Mouse (Mus musculus) megakaryocyte, embryonic 14.5 days (primary cell): ENCODE data around the gene Mast4. TPM values are rescaled to one million over a fixed set of nuclear protein-coding genes. Genes with fewer than 3 reads are reported as not detected.

Experiments
- H3K27me3 ChIP-seq: replicated peaks from 2 replicates; pipeline ENCODE3; 2012; ENCODE audit warnings: inconsistent platforms
- H3K36me3 ChIP-seq: replicated peaks from 2 replicates; pipeline ENCODE3; 2012; ENCODE audit warnings: low read length, inconsistent platforms, mixed read lengths
- H3K4me1 ChIP-seq: 2 replicates; pipeline ENCODE4 v1.6.1; 2012; ENCODE audit warnings: inconsistent platforms
- H3K4me3 ChIP-seq: replicated peaks from 2 replicates; pipeline ENCODE3; 2012; ENCODE audit warnings: moderate library complexity, mild to moderate bottlenecking, inconsistent platforms
- H3K9me3 ChIP-seq: 2 replicates; pipeline ENCODE4 v1.6.1; 2012; ENCODE audit warnings: inconsistent platforms
- FLI1 ChIP-seq: IDR thresholded peaks from 2 replicates; pipeline ENCODE4 v1.6.1; 2012; ENCODE audit warnings: low read length, inconsistent platforms, mixed read lengths
- GATA1 ChIP-seq: IDR thresholded peaks from 3 replicates; pipeline ENCODE4 v1.6.1; 2012; ENCODE audit warnings: mixed read lengths, low read length, inconsistent platforms, borderline replicate concordance
- polyA plus RNA-seq: library from polyadenylated mRNA; stranded (reverse); fragments of >175 nt; gene quantifications from 2 replicates; pipeline ENCODE4 v1.2.3, GENCODE M21; 2012; ENCODE audit warnings: low replicate concordance; ENCODE audit not compliant: insufficient read depth

Gene Mast4
- polyA plus RNA-seq, 1 experiment: 3.5 TPM

DNA sequence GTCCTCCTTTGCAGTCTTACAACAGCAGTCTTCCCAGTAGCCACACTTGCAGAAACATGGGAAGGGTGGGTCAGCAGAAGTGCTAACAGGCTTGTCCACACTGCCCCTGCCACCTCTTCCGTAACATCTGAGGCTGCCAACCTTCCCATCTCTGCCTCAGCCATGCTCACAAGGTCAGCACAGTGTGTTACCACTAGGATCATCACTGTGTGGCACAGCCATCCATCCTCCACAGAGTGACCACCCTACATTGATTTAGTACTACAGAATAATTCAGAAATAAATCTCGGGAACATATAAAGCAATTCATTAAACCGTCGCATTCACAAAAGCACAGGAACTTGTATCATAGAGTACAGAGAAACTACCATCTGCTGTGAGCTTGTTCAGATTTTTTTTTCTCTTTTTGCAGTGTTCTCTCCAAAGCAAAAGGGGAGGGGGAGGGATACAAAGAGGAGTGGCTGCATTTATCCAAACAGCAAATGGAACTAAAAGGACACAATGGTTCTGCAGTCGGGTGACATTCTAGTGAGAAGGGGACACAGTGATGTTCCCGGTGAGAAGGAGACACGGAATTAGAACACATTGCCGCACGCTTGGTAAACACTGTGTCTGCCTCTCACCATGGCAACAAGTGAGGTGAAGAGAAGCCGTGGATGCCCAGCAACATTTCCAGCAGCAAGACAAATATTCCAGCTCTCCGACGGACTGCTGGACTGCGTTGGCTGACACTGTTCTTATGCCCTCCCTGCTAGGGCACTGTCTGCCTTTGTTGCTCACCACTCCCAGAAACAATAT is 388.1 kb downstream of the Mast4 start:
- no peaks in the 10 kb centered on the region for H3K4me1 ChIP-seq
- H3K9me3 ChIP-seq: no peaks in the 10 kb centered on the region
- H3K27me3 ChIP-seq: peaks cover 10% of the 10 kb centered on the region
- H3K4me3 ChIP-seq: no peak overlapping the region
- TF ChIP-seq FLI1 (no peak), GATA1 (no peak)
- H3K36me3 ChIP-seq: no peaks in the 10 kb centered on the region

DNA sequence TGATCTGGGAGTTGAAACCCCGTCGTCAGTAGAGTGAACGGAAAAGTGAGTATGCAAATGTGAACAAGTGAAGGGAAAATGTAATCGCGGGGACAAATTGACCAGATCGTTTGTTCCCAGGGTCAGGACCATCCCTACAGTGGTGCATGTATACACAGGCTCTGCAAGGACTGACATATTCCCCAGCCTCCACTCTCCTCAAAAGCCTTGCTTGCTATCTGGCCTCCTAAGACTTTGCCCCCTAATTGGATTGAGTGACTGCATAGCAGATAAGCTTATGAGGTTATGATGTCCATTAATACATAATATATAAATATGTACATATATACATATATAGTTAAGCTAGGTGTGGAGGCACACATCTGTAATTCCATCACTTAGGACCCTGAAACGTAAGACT is 388.8 kb downstream of the Mast4 start:
- Histone ChIP-seq H3K4me3 (no peak overlapping the region), H3K36me3 (no peaks in the 10 kb centered on the region), H3K4me1 (no peaks in the 10 kb centered on the region), H3K9me3 (no peaks in the 10 kb centered on the region), H3K27me3 (peaks cover 10% of the 10 kb centered on the region)
- TF ChIP-seq GATA1 (no peak), FLI1 (no peak)

DNA sequence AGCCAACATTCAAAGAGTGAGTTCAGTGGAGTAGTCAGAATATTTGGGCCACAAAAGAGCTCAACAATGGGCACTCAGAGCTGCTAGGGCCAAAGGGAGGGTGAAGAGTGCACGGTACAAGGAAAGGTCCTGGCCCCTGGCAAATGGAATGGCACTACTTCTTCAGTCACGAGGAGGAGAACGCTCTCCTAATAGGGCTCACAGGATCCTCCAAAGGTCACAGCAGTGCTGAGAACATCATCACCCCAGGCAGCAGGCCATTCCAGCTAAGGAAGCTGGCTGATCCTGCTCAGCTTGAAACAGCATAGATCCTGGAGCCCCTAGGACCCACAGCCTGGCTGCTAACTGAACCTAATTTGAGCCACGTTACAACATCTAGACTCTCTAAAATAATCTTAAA is 389.8 kb downstream of the Mast4 start:
- no peaks in the 10 kb centered on the region for H3K36me3 ChIP-seq
- TF ChIP-seq GATA1 (no peak), FLI1 (no peak)
- H3K27me3 ChIP-seq: peaks cover 13% of the 10 kb centered on the region
- H3K4me3 ChIP-seq: no peak overlapping the region
- H3K9me3 ChIP-seq: no peaks in the 10 kb centered on the region
- H3K4me1 ChIP-seq: no peaks in the 10 kb centered on the region

DNA sequence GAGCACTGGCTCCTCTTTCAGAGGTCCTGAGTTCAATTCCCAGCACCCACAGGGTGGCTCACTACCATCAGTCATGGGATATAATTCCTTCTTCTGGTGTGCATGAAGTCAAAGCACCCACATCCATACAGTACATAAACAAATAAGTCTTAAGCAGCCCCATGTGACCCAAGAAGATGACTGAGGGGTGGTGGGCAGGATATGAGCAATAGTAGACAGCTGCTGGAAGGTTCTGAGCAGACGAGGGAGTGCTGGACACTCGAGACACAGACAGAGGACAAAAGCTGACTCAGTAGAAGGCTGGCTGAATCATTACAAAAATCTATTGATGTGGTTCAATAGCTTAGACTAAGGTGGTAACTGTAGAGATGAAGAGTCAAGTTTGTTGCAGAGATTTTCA is 391.7 kb downstream of the Mast4 start:
- H3K9me3 ChIP-seq: no peaks in the 10 kb centered on the region
- H3K4me3 ChIP-seq: no peak overlapping the region
- H3K36me3 ChIP-seq: no peaks in the 10 kb centered on the region
- H3K4me1 ChIP-seq: no peaks in the 10 kb centered on the region
- no peak for TF ChIP-seq GATA1
- no peak for TF ChIP-seq FLI1
- H3K27me3 ChIP-seq: peaks cover 13% of the 10 kb centered on the region

DNA sequence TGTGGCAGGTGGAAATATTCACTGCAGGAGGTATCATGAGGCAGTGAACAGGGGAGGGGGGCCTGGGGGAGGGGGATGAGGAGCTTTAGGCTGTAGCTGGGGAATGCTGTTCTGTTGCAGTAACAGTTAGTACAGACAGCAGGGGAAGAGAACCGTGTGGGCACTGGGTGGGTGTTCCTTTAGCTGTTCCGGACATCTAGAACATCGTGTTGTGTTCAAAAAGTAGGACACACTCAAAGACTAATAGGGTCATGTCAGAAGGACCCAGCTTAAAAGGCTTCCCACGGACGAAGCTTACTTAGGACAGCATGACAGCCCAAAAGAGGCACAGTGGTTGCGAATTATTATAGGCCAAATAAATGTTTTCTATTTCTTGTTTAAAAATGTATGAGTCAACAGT is 393.8 kb downstream of the Mast4 start:
- Histone ChIP-seq H3K36me3 (no peaks in the 10 kb centered on the region), H3K27me3 (peaks cover 7% of the 10 kb centered on the region), H3K4me3 (no peak overlapping the region), H3K9me3 (no peaks in the 10 kb centered on the region), H3K4me1 (peaks cover 5% of the 10 kb centered on the region)
- TF ChIP-seq GATA1: no peak
- TF ChIP-seq FLI1: no peak

DNA sequence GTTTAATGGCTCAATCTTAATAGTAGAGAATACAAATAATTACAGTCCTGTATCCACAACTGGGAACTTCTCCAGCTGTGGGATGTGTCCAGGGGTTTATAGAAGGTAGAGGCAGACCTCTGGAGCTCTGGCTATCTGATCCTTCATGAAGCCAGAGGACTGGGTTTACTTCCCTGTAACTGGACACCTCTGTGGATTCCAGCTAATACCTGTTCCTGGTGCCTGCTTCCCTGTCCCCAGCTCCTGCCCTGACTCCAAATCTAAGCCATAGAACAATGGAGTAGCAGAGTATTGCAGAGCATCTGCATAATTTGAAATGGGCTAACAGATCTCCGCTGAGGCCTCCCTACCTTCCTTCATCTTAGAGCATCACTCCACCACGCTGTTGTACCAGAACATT is 398.1 kb downstream of the Mast4 start:
- Histone ChIP-seq H3K9me3 (no peaks in the 10 kb centered on the region), H3K4me3 (no peak overlapping the region), H3K36me3 (no peaks in the 10 kb centered on the region), H3K4me1 (peaks cover 5% of the 10 kb centered on the region), H3K27me3 (peaks cover 8% of the 10 kb centered on the region)
- TF ChIP-seq FLI1: no peak

DNA sequence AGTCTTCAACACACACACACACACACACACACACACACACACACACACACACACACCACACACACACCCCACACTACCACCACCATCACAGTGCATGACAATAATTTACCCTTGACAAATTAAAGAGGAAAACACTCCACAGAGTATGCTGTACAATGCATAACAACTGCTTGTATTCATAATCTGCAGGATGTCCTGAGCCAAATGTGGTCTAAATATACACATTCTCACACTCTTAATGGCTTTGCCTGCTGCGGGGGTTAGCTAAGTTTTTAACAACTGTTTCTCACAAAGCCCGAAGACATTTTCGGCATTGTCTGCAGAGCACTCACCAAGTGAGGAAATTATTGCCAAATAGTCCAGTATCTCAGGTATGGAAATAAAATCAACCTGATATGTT is 398.5 kb downstream of the Mast4 start:
- Histone ChIP-seq H3K4me3 (no peak overlapping the region), H3K36me3 (no peaks in the 10 kb centered on the region), H3K27me3 (peaks cover 8% of the 10 kb centered on the region), H3K4me1 (peaks cover 5% of the 10 kb centered on the region), H3K9me3 (no peaks in the 10 kb centered on the region)
- no peak for TF ChIP-seq FLI1
- TF ChIP-seq GATA1: no peak

DNA sequence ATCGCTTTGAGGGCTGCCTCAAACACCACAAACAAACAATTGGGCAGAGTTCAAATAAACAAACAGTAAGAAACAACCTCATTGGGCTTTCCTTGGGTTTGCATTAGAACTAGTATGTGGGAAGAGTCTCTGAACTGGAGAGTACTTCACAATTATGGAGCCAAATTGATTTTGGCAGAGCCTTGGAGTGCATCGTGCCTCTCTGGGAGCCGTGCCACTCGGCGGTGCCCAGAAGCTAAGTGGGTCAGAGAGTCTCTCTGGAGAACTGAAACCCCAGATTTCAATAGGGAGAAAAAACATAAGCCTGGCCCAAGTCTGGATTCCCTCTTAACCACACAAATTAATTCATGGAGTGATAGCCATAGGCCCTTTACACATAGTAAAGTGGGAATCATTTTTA is 400.6 kb downstream of the Mast4 start:
- no peaks in the 10 kb centered on the region for H3K36me3 ChIP-seq
- H3K4me1 ChIP-seq: peaks cover 5% of the 10 kb centered on the region
- peaks cover 9% of the 10 kb centered on the region for H3K27me3 ChIP-seq
- TF ChIP-seq FLI1 (no peak), GATA1 (no peak)
- no peaks in the 10 kb centered on the region for H3K9me3 ChIP-seq
- no peak overlapping the region for H3K4me3 ChIP-seq

DNA sequence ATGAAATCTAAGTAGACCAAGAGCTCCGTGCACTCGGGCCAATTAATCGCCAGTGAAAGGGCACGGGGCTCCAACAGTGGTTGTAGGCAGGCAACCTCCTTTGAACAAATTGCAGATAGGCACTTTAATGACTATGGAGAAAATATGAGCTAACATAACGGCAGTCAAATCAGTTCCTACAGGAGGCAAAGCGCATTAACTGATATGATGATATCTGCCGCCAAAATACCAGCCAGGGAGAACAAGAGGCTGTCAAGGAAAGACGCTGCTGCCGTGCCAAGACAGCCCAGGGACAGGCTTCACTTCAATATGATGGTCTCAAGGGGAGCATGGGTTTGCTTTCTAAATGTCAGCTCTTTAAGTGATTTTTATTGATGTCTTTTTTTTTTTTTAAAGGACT is 401.9 kb downstream of the Mast4 start:
- no peak overlapping the region for H3K4me3 ChIP-seq
- peaks cover 6% of the 10 kb centered on the region for H3K4me1 ChIP-seq
- no peaks in the 10 kb centered on the region for H3K36me3 ChIP-seq
- TF ChIP-seq FLI1: no peak
- TF ChIP-seq GATA1: no peak
- H3K27me3 ChIP-seq: peaks cover 11% of the 10 kb centered on the region
- no peaks in the 10 kb centered on the region for H3K9me3 ChIP-seq

DNA sequence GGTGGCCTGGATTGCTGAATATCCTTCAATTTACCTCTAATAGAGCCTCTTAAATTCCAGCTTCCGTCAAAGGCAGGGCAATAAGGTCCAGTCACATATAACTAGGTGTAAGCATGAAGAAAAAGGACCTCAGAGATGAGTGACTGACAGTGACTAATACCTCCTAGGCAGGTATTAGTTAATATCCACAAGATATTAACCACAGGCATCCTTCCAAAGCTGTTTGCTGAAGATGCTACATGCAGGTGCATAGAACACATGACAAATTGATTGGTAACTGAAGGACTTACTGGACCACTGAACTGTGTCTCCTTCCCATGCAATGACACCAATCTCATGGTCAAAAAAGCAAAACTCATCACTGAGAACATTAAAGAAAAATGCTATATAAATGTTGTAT is 402.3 kb downstream of the Mast4 start:
- Histone ChIP-seq H3K4me1 (peaks cover 8% of the 10 kb centered on the region), H3K27me3 (peaks cover 11% of the 10 kb centered on the region), H3K9me3 (no peaks in the 10 kb centered on the region), H3K4me3 (no peak overlapping the region), H3K36me3 (no peaks in the 10 kb centered on the region)
- TF ChIP-seq FLI1: no peak
- TF ChIP-seq GATA1: no peak
